Mouse (Mus musculus): Measurements from ENCODE around the gene Erich2. TPM values are rescaled to one million over a fixed set of nuclear protein-coding genes. Genes with fewer than 3 reads are reported as not detected.

The Erich2 gene
- polyA plus RNA-seq, 1 experiment from 2014 or later: not detected

DNA sequence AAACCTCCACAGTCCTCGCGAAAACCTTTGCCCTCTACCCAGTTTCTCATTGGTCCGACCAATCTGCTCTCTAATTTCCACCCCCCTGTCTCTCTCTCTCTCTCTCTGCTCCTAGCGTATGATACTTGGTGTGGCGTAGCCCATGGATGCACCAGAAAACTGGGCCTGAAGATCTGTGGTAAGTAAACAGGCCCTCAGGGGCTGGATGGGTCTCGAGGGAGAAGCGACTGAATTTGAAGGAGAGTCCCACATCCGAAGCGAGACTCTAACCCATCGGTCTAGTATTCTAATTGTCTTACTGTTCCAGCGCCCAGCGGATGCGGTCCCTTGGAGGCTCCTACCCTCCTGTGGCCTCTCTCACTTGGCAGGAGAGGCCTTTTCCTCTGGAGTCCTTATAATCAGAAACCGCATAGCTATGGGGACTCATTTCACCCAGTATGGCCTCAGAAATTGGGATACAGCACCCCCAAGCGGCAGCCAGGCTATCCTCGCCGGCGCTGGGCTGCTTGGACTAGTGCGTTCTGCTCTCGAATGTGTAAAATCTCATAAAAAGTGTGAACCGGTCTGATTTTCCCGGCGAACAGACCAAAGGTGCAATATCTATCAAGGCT lies 58.6 kb downstream of the Erich2 start:
- H3K4me3 ChIP-seq (ENCODE audit: inconsistent target): no peak overlapping the region
- no peak overlapping the region for H3K27ac ChIP-seq
- 13% methylated on average over 23 of the region's 23 CpGs for WGBS (ENCODE audit: missing documents)

DNA sequence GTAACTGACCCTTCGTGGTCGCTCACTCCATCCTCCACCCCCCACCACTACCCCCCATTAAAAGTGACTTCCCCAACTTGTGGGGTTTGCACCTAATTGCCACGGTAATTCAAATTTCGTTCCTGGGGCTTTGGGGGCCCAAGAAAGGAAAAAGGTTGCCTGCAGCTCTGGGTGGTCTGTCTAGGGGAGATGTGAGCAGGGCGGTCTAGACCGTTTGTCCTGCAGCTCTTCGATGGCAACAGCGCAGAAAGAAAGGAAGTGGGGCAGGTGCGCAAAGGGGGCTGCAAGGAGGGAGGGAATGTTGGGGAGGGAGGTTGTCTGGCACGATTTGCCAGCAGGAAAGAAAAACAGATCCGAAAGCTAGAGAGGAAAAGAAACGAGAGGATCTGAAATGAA lies 59.1 kb downstream of the Erich2 start:
- H3K27ac ChIP-seq: no peak overlapping the region

More for the DNA sequence above, 58.6 kb downstream of the Erich2 start:
- Histone ChIP-seq H3K36me3 (ENCODE audit: inconsistent target) (no peaks in the 10 kb centered on the region), H3K79me2 (ENCODE audit: inconsistent target) (no peaks in the 10 kb centered on the region)

DNA sequence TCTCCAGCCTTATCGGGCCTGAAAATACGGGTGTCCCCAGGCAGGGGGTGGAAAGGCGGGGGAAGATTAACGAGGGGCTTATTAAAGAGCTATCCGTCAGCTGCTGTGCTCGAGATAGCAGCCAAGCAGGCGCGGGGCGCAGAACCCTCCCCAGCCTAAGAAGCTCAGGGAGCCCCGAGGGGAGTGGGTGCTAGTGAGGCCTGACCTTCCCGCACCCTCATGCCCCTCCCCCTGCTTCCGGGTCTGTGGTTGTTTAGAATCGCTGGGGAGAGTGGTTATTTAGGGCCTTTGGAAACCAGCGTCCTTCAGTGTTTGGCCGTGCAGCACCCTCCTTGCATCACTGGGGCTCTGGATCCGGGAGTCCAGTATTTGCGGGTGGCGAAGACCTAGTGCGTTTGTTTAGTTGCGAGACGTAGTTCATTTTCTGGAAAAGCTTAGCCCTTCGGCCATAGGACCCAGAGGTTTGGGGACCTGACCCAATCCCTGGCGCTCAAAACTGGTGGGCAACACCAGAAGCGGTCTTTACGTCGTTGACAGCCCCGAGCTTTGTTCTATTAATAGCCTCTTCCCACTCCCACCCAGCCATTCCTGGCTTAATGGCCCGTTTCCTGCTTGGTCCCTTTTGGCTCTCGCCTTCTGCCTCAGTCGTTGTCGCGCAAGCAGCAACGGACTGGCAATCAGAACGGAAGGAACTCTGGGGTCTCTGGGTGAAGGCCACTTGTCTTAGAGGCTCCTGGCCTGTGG lies 59.8 kb downstream of the Erich2 start:
- WGBS (ENCODE audit: missing documents): 6% methylated on average over 34 of the region's 34 CpGs
- H3K79me2 ChIP-seq (ENCODE audit: inconsistent target): no peaks in the 10 kb centered on the region
- H3K27ac ChIP-seq: no peak overlapping the region
- H3K36me3 ChIP-seq (ENCODE audit: inconsistent target): no peaks in the 10 kb centered on the region
- no peak overlapping the region for H3K4me3 ChIP-seq (ENCODE audit: inconsistent target)

More for the DNA sequence above, 59.1 kb downstream of the Erich2 start:
- Histone ChIP-seq H3K36me3 (ENCODE audit: inconsistent target) (no peaks in the 10 kb centered on the region), H3K79me2 (ENCODE audit: inconsistent target) (no peaks in the 10 kb centered on the region), H3K4me3 (ENCODE audit: inconsistent target) (no peak overlapping the region)
- 4% methylated on average over 12 of the region's 12 CpGs for WGBS (ENCODE audit: missing documents)

DNA sequence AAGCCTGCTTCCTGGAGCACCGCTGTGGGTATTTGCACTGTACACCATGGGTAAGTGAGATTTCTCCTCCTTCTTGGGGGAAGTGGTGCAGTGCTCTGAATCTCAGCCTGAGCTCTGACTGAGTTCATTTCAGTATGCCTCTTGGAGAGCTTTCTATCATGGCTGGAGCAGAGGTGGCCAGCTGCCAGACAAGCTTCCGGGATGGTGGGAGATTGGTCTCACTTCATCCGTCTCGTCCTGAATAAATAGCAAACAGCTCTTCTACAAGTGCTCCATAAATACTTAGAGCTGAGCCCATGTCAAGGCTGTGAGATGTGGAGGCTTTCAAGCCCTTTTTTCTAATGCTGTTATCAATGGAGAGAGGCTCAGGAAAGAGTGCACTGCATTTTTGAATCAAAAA lies 63.1 kb downstream of the Erich2 start:
- Histone ChIP-seq H3K79me2 (ENCODE audit: inconsistent target) (no peaks in the 10 kb centered on the region), H3K27ac (no peak overlapping the region), H3K36me3 (ENCODE audit: inconsistent target) (no peaks in the 10 kb centered on the region), H3K4me3 (ENCODE audit: inconsistent target) (no peak overlapping the region)
- 71% methylated on average over 4 of the region's 4 CpGs for WGBS (ENCODE audit: missing documents)

DNA sequence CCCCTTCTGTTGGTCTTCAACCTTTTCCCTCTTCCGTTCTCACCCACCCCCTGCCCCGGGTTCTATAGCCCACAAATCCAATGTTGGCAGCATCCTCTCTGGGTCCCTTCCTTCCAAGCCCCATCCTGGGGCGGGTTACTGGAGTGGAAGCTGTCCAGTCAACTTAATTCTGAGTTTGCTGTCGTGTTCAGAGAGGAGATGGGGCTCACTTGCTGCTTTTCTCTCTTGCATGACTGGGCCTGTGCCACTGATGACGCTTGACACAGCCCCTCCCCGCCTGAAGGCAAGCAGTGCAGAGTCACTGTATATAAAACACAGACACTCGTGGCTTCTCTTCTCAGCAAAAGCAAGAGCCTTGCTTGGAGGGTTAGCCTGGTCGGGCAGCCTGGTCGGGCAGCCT lies 63.6 kb downstream of the Erich2 start:
- Histone ChIP-seq H3K4me3 (ENCODE audit: inconsistent target) (no peak overlapping the region), H3K27ac (no peak overlapping the region), H3K36me3 (ENCODE audit: inconsistent target) (no peaks in the 10 kb centered on the region), H3K79me2 (ENCODE audit: inconsistent target) (no peaks in the 10 kb centered on the region)
- 61% methylated on average over 9 of the region's 9 CpGs for WGBS (ENCODE audit: missing documents)

DNA sequence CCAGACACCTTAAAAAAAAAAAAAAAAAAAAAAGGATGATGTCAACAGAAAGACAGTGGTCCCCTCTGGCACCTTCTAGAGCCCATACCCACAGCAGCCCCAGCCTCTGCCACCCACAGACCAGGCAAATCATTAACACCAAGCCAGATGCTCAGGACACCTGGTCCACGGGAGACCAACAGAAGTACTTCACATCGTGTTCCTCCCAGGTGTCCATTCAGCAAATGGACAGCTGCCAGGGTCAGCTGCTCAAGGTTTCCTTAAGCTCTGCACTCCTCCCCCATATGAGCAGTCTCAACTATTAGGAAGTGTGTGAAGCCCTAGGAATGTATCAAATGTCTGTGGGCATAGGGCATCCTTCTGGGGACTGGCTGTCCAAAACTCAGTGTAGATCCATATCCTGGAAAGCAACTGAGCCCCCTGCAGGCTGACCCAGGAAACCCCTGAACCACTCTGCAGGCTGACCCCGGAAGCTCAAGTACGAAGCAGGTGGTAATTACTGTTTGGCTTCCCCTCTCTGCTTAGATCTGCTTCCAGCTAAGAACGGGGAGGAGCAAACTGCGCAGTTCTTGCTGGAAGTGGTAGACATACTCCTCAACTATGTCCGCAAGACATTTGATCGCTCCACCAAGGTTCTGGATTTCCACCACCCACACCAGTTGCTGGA lies 65.1 kb downstream of the Erich2 start:
- Histone ChIP-seq H3K27ac (no peak overlapping the region), H3K4me3 (ENCODE audit: inconsistent target) (no peak overlapping the region)
- WGBS (ENCODE audit: missing documents): 82% methylated on average over 8 of the region's 8 CpGs

DNA sequence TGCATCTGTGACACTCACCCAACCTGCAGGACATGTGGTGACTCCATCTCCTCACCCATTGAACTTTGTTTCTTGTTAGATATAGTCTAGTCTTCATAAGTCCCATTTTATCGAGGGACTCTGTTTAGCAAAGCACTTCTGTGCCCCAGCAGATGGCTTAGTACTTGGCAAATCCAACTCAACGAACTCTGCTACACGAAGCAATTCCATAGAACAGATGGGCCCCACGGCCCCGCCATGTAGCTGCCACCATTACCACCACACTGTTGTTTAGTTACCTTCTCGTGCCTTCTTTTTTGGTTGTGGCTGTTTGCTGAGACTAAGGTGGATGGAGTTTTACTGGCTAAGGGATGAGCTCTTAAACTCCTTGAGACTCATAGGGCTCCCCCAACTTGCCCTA lies 79.6 kb downstream of the Erich2 start:
- Histone ChIP-seq H3K36me3 (ENCODE audit: inconsistent target) (no peaks in the 10 kb centered on the region), H3K79me2 (ENCODE audit: inconsistent target) (no peaks in the 10 kb centered on the region), H3K27ac (no peak overlapping the region), H3K4me3 (ENCODE audit: inconsistent target) (no peak overlapping the region)
- WGBS (ENCODE audit: missing documents): 88% methylated on average over 6 of the region's 6 CpGs

More for the DNA sequence above, 65.1 kb downstream of the Erich2 start:
- H3K79me2 ChIP-seq (ENCODE audit: inconsistent target): no peaks in the 10 kb centered on the region
- no peaks in the 10 kb centered on the region for H3K36me3 ChIP-seq (ENCODE audit: inconsistent target)

Other genes starting within 250 kb of the Erich2 start
- not detected in 3 replicates for gene Sp5, start 33.9 kb upstream of the Erich2 start, polyA plus RNA-seq (2018)
- not detected in 3 replicates for gene Gad1, start 44.3 kb downstream of the Erich2 start, polyA plus RNA-seq (2018)
- gene Gorasp2, start 152.8 kb downstream of the Erich2 start, polyA plus RNA-seq (2018): 65.3 to 147 TPM (median 80.0 TPM) in 3 replicates
- gene Gm26558, start 153.3 kb downstream of the Erich2 start, polyA plus RNA-seq (2018): not detected in 3 replicates